Mouse (Mus musculus): Measurements from ENCODE around the gene Phykpl.

DNA sequence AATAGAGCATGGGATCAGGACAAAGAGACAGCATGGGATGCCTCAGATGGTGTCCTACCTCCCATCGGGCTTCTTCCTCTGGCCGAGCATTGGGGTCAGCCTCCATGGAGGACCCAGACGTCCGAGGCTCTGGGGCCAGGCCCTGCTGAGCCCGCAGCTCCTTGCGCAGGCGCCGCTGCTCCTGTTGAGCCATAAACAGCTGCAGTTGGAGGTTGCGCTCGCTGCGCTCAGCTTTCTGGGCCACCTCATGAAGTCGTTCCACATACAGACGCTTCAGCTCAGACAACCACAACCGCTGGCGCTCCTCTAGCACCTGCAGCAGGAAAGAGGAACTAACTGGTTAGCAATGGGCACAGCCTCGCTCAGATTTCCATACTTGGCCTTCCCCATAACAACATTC is 59.7 kb downstream of the Phykpl start:
- no peak for TF ChIP-seq EP300 (IDR thresholded peaks at IDR 0.05; ENCODE audit: low read depth)
- no peak for TF ChIP-seq CTCF (IDR thresholded peaks at IDR 0.05; ENCODE audit: low read depth)
